Mouse (Mus musculus) heart, postnatal 4 days (tissue): ENCODE measurements around the gene Foxo4. TPM values are rescaled to one million over a fixed set of nuclear protein-coding genes. Genes with fewer than 3 reads are reported as not detected.

Experiments used
- DNase-seq: peaks from one replicate; pipeline ENCODE4 v3.0.0; 2021
- total RNA-seq, 2 experiments: library from RNA; stranded (reverse); gene quantifications; 2 replicates each; pipeline ENCODE4 v1.2.3; 2021

The Foxo4 gene
- total RNA-seq = 10 to 100 TPM; 23.2 to 26.7 TPM

DNA sequence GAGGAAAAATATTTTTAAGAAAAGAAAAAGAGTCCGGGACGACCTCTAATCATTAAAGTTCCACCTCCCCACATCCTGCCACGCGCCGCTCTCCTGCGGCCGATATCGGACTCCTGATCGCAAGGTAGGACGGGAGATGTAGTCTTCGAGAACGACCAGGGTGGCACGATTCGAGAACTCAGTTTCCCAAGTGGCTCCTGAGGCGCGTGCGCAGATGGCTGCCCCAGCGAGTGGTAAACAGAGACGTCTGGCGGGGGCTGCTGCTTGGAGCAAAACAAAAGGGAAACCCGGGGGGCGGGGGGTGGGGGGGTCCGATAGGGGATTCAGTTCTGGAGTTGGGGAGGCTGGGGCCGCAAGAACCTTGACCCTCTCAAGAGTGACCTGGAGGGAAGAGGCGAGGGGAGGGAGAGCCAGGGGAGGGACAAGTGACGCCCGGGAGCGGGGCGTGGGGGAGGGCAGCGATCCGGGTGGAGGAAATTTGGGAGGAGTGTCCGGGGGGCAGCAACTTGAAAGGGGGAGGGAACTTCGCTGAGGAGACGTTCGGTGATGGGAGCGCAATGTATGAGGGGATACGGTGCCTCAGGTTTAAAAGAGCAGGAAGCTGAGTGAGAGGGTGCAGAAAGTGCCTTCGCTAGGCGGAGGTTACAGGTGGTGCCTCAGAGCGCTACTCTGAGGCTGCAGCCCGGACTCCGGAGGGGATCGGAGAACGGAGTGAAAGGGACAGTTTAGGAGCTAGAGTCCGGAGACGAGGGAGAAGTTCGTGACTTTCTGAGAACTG is at the start of gene Foxo4:
Gene Foxo4 (plus strand): TSS at position 577 of the 778 bp plus-strand sequence.
- DNase-seq = peak; percentile 87

DNA sequence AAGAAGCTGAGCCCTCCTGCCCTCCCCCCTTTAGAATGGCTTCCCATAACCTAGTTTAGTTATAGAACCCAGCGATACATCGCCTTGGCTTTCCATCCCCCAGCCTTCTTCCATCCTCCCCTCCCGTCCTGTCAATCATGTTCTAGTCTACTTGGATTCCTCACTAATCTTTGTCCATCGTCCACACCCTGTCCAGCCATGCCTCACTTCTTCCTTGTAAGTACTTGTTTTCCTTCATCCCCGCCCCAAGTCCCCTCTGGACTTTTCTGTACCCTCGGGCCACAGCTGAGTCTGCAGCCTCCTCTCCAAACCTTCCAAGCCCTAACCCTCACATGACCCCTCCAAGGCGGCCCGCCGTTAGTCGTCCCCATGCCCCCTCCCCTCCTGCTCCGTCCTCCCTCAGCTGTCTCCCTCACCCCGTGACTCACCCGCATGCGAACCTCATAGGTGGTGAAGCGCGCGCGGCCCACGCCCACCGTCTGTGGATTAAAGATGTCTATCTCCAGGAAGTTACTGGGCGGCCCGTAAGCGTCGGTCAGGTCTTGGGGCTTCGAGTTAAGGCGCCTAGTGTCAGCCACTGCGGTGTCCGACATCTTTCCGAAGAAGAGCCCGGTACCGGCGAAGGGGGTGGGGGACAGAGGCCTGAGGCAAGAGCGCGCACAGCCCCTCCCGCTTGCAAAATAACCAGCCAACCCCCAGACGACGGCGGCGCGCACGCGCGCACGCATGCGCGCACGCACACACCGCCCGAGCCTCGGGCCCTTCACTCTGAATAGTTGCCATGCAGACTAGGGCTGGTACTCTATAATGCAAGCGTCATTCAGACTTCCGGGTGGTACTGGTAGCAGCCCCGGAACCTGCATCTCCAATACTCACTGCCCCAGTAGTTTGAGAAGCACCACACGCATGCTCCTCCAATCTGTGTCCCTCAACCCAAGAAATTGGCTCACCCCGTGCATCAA is 32.2 kb upstream of the Foxo4 start, which contains the start of gene Snx12:
Gene Snx12 (minus strand): TSS at position 730 of the 962 bp plus-strand sequence.
- peak; percentile 89 for DNase-seq

DNA sequence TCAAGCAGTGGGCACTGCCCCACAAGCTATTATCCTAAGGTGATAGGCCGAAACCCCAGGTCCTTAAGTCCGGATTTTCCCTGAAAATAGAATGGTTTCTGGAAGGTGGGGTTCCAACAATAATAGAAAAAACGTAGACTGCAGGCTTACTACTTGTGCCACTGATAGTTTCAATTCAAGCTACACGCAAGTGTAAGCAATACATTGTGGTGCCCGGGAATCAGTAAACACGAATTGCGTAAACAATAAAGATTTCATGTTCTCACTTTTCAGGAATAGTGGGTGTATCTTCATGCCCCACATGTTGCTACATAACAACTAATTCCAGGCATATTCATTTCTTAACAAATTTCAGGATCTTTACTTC is 31.5 kb upstream of the Foxo4 start:
- no peak for DNase-seq

DNA sequence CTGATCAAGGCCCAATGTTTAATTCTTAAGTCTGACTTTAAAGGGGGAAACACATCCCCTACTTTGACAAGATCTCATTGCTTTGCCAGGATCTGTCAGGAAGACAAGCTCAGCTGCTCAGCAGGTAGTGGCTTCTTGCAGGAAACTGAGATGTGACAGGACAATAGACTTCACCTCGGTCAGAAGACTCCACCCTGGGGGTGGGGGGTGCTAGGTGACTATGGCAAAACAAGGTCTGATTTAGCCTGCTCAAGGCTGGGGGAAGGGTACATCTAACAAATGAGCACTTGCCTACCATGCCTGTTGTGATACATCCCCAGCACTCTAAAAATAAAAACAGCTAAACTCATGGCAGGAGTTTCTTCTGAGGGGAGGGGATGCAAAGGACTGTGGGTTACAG is 9.3 kb upstream of the Foxo4 start:
- no peak for DNase-seq

DNA sequence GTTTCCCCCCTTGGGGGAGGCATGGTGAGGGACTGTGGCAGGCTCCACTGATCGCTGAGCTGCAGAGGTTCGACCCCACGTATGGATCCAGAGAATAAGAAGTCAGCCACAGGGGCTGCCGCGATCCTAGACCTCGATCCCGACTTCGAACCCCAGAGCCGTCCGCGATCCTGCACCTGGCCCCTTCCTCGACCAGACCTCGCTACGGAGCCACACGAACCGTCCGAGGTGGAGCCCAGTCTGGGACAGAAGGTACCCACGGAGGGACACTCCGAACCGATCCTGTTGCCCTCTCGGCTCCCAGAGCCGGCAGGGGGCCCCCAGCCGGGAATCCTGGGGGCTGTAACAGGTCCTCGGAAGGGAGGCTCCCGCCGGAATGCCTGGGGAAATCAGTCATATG is 412 bp downstream of the Foxo4 start:
- DNase-seq = peak; percentile 16

DNA sequence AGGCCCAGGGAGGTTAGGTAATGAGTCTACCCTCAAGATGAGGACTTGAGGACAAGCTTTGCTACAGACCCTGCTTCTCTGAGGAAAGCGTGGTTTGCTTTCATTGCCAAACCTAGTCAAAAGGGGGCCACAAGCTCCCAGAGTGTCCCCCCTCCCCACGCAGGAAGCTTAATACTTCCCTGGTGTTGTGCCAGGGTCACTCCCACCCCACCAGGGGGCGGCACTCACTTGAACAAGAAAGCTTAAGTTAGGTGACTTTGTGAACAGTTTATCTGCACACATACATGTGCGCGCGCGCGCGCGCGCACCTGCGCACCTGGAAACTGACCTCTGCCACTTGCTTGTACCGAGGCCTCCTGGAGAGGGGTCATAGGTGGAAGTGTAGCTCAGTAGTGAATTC is 2.3 kb downstream of the Foxo4 start:
- DNase-seq = peak; percentile 28

DNA sequence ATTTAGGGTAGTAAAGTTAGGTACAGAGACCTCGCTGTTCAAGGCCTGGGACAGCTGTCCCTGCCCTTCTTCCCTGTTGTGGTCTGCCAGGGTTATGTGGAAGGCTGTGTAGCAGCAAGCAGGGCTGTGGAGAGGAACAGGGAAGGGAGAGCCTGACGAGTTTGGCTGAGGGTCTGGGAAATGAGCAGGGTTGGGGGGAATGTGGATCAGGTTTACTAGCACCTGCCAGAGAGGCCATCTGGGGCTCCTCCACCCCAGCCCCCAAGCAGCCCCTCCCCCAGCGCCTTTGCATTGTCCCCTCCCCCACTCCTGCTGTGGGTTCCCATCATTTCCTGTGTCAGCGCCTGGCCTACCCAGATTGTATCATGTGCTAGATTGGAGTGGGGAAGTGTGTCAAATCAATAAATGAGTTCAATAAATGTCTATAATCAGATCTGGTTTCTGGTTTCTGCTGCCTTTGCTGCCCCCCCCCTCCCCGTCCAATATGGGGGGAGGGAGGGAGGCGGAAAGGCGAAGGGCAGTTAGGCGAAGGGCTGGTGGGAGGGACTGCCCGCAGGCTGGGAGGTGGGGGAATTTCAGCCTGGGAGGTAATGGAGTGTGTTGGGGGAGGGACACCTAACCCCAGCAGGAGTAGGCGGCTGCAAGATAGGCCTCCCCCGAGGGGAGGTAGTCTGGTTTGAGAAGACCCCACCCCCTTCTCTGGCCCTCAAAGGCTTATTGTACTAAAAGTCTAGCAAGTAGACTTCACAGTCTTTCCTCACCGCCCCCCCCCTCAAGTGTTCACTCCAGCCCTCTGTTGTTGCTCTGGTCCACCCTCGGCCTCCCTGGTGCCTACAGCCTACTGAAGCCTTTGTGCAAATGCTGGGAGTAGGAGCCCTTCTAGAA is 6.4 kb downstream of the Foxo4 start:
- DNase-seq = no peak

DNA sequence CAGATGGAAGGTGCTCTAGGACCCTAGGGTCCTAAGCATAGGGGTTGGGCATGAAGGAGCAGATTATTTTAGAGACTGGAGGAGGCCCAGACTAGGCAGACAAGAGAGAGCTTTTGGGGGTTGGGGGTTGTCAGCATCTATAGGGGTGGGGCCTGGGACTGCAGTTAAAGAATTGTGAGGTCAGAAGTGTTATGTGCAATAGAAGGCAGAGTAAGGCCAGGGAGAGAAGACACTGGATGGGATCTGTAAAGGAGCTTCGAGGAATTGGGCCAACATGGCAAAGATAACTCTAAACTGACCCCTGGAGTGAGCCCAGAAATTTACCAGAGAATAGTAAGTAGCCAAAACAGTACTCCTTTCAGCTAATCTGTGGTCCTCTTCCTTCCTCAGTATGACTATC is 9.6 kb downstream of the Foxo4 start, which contains the start of gene Gm614:
Gene Gm614 (minus strand): TSS at position 101 of the 400 bp plus-strand sequence.
- no peak for DNase-seq

DNA sequence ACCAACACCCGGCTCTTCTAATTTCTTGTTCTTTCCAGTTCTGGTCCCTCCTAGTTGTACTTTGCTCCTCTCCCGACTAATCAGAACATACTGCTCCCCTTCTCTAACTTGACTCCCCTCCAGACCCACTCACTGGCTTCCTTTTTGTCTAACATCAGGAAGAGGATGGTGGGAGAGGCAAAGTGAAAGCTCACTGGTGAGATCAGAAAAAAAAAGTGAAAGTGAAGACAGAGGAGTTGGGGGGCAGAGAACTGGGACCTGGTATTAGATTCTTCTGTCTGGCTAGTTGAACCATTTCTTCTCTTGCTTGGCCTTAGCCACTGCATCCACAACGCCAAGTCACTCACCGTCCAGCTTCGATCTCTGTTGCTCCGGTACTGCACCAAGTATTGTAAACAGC is 12.3 kb downstream of the Foxo4 start:
- DNase-seq = no peak

DNA sequence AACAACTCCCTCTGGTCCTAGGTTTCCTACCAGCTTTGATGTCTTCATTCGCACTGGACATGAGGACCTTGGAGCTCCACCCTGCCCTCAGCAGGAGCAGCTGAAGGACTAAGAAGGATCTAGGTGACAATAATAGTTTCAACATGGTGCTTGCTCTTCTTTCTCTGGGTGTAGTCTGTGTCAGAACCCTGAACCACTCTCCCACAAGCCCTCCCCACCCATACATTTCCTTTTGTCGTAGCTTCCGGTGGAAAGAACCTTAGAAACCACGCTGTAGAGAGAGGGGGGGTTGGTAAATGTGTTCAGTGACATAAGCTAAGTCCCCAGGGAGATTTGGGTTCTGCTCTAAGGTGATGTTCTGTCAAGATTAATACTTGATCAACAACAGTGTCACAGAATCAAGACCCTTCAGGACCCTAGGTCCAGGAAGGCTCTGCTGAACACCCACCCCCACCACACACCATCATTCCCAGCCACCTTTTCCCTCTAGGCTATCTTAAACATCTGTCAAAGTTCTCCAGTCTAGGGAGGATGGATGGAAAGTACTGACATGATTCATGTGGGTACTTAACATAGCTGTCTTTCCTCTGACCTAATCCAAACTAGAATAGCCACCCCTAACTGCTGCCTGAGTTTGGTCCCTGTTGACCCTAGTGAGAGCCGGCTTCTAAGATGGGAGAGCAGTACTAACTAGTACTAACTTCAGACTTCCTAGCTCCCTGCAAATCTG is 13.9 kb downstream of the Foxo4 start, which contains the start of gene Il2rg:
Gene Il2rg (minus strand): TSS at position 231 of the 730 bp plus-strand sequence.
- DNase-seq = no peak

DNA sequence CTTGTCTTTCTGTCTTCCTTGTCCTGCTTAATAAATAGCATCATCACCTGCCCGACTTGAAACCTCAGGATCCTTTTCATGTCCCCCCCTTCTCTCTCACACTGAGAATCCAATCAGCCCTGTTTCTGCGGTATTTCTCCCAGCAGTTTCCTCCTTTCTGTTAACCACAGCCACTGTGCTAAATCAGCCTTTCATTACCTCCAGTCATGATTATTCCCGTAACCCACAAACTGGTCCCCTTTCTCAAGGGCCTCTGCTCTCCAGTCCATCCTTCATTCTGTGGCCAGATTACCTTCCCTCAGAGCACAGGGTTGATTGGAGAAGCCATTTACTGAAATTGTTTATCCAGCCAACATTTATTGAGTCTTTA is 14.4 kb downstream of the Foxo4 start, which contains the start of gene Gm20489:
Gene Gm20489 (minus strand): TSS at position 269 of the 370 bp plus-strand sequence.
- no peak for DNase-seq

DNA sequence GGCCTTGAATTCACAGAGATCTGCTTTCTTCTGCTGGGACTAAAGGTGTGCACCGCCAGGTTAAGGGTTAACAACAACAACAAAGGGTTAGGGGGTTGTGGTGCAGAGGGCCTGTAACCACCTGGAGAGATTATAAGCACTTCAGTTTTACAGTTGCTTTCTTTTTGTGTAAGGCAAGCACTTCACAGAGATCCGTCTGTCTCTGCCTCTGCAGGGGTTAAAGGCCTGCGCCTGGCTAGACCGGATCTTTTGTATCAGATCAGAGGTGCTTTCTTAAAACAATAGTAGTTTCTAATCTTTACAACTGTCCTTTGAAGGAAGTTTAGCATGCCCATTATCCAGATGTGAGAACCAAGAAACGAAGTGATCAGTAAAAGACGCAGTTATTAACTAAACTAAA is 19.1 kb downstream of the Foxo4 start:
- no peak for DNase-seq

DNA sequence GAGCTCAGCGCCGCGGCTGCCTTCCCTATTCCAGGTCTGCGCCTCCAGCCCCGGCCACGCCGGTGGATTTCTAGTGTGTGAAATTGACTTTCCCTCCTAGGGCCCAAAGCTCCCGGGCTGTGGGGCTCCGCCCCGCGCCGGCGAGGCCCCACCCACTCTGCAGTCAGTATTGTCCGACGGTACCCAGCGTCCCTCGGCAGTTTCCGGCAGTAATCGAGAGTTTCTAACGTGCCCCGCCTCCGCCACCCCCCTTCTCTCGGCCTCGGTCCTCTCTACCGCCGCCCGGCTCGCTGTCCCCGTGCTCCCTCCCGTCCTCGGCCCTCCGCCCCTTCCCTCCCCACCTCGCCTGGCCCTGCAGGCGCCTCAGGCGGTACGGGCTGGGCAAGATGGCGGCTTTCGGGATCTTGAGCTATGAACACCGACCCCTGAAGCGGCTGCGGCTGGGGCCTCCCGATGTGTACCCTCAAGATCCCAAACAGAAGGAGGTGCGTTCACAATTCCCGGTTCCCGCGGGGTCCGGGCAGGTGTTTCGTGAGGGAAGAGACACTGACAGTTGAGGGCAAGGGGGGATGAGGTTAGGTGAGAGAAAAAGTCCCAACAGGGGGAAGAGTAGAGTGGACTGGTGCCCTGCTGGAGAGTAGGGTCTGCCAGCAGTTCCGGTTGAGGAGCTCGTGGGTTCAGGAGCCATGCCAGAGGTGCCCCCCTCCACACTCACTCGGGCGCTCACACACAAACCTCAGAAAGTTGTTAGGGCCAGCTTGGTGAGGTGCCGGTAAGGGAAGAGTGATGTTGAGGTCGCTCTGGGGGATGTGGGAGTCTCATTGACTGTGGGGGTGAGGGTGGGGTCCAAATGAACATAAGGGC is 19.8 kb downstream of the Foxo4 start, which contains the start of gene Med12:
Gene Med12 (plus strand): TSS at position 156 of the 864 bp plus-strand sequence.
- peak; percentile 92 for DNase-seq

DNA sequence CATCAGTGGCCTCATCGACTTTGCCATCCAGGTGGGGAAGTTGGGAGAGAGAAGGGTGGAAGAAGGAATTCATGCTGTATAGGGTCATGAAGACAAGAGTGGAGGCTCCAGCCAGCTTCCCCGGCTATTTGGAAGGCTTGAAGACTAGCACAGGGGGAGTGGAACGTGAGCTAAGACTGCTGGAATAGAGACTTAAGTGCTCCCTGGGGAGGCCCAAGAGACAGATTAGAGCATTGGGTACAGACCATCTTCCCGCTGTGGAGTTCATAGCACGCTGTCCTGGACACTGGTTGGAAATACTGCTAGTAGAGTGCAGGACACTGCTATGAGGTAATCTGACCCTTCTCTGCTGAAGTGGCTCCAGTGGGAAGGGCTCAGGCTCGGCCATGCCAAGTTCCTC is 28.5 kb downstream of the Foxo4 start:
- DNase-seq = no peak

DNA sequence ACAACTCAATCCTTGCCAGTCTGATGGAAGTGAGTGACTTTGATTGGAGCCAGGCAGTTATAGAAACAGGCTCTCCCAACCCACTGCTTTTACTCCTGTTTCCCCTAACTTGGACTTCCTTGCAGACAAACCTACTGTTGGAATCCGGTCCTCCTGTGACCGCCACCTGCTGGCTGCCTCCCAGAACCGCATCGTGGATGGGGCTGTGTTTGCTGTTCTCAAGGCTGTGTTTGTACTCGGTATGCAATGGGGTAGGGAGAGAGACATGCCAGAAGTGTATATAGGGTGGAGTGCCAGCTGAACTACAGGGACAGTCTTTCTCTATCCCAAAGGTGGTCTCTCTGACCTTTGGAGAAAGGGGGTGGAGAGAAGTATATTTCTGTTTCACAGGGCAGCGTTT is 31.2 kb downstream of the Foxo4 start:
- peak; percentile 71 for DNase-seq

DNA sequence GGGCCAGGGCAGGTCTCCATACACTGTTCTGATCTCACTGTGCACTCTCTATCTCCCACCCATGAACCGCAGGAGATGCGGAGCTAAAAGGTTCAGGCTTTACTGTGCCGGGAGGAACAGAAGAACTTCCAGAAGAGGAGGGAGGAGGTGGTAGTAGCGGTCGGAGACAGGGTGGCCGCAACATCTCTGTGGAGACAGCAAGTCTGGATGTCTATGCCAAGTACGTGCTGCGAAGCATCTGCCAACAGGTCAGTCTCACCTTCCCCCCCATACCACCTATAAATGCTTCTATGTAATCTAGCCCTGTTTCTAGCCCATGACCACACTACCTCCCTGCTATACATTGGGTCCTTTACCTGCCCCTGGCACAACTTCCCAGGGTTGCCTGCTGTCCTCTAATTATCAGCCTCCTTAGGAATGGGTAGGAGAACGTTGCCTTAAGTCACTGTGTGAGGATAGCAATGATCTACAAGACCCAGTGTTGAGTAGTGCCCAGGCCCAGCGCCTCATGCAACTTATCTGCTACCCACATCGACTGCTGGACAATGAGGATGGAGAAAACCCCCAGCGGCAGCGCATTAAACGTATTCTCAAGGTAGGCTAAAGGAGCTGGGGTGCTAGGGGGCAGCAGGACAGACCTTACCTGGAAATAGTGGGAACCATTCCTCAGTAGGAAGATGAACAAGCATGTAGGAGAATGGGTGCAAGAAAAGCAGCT is 31.8 kb downstream of the Foxo4 start:
- DNase-seq = no peak

DNA sequence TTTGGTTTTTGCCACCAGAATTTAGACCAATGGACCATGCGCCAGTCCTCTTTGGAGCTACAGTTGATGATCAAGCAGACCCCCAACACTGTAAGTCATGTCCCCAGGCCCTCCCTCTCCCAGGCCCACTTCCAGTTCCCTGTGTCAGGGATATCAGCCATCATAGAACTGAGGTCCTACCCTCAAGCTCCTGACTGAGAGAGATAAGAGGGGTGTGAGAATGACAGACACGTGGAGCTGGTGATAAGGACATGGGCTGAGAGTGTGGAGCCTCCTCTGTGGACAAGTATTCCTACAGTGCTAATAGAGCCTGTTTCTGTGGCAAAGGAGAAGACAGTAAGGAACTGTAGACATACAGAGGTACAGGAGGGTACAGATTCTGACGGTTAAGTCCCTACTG is 33.2 kb downstream of the Foxo4 start:
- DNase-seq = no peak

DNA sequence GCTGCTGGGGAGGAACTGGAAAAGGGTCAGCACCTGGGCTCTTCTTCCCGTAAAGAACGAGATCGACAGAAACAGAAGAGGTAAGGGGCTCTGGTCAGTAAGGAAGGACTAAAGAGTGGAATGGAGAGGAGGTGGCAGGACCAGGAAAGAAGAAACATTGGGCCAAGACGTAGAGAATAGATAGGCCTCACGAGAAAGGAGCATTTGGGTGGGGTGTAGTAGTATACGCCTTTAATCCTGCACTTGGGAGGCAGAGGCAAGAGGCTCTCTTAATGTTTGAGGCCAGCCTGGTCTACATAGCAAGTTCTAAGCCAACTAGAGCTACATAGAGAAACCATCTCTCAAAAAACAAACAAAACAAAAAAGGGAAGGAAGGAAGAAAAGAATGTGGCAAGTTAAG is 34.1 kb downstream of the Foxo4 start:
- DNase-seq = no peak

DNA sequence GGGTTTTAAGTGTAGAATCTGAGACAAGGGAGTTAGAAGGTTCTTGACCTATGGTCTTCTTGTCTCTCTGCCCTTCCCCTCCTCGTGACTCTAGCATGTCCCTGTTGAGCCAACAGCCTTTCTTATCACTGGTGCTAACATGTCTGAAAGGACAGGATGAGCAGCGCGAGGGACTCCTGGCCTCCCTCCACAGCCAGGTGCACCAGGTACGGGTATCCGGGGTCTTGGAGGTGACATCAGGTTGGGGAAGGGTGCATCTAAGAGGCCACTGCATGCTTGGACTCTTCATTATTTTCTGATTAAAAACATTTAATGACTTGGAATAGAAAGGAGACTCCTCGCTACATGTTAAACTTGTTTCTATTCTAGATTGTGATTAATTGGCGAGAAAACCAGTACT is 34.7 kb downstream of the Foxo4 start:
- no peak for DNase-seq

DNA sequence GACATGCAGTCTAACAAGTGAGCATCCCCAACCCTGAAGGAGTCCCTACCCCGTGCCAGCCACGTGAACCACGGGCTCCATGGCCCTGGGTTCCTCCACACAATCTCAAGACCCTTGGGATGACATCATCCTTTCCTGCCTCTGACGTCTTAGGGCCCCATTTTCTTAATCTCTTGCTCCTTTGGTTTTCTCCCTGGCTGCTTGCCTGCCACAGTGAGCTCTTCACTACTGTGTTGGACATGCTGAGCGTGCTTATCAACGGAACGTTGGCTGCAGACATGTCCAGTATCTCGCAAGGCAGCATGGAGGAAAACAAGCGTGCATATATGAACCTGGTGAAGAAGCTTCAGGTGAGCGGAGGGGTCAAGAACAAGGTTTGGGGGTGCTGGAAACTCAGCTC is 35.8 kb downstream of the Foxo4 start:
- no peak for DNase-seq
